Mouse (Mus musculus): Measurements from ENCODE around the gene Rnf10.

Gene Rnf10

GRCm38 (mm10) chr5:115194626-115195221 is 78.0 kb downstream of the Rnf10 start:
- no peak for DNase-seq (ENCODE audit: low spot score in 2 of 2)

GRCm38 (mm10) chr5:115193669-115194625 is 78.8 kb downstream of the Rnf10 start, which contains the start of gene Cabp1:
TSS of gene Cabp1 (minus strand) at chr5:115194381.
- peak; percentile 57 to 86 for DNase-seq (ENCODE audit: low spot score in 2 of 2)

DNA sequence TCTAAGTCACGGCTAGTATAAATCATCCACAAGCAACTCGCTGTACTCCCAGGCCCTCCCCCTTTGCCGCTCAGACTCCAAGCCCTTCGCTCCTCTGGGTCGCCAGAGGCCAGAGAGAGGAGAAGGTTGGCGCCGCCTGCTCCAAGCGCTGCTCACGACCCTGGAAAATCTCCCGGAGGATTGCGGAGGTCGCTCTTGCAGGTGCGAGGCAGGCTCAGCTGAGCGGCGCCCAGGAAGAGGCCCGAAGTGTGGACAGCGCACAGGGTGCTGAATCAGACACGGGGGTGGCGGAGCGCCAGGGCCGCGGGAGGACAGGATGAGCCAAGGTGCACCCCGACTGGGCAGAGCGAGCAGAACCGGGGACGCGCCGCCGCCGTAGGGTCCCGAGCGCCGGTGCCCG is 79.5 kb downstream of the Rnf10 start:
- DNase-seq (ENCODE audit: low spot score in 2 of 2): peak in 1 of 2 experiments; percentile 44

- no peak for DNase-seq (ENCODE audit: low spot score in 2 of 2)
These were observed 79.9 kb downstream of the Rnf10 start for GRCm38 (mm10) chr5:115192828-115193195.

GRCm38 (mm10) chr5:115191880-115192827 is 80.5 kb downstream of the Rnf10 start:
- no peak for DNase-seq (ENCODE audit: low spot score in 2 of 2)
